Mouse (Mus musculus): Measurements from ENCODE around the gene Mcur1. TPM values are rescaled to one million over a fixed set of nuclear protein-coding genes. Genes with fewer than 3 reads are reported as not detected.

Gene Mcur1
- total RNA-seq, 4 experiments from 2014 or later = 25.5 to 34.6 (median 30.2) TPM

Other genes starting within 250 kb of the Mcur1 start
- 10 to 100 TPM; 14.9 to 22.6 (median 17.1) TPM for gene Sirt5, start 194.7 kb downstream of the Mcur1 start, total RNA-seq (2022)
- 100 to 1,000 TPM in 3 of 4 experiments, 10 to 100 TPM in 1; 97.0 to 134 (median 111) TPM for gene Nol7, start 161.8 kb downstream of the Mcur1 start, total RNA-seq (2022)
- 10 to 100 TPM; 38.0 to 44.9 (median 43.3) TPM for gene Ranbp9, start 78.9 kb downstream of the Mcur1 start, total RNA-seq (2022)
- gene Rnf182, start 55.5 kb upstream of the Mcur1 start, total RNA-seq (2022) = under 1 TPM in 2 of 4 experiments, not detected in 2; 0.10 to 0.11 TPM
- gene Cd83, start 224.6 kb upstream of the Mcur1 start, total RNA-seq (2022) = 1 to 10 TPM in 1 of 4 experiments, under 1 TPM in 3; 0.22 to 1.2 (median 0.69) TPM

Measured in gastrocnemius, adult 8-10 months (tissue).